Mouse (Mus musculus) midbrain, embryonic 10.5 days (tissue): ENCODE data around the gene Slc35g3. TPM values are rescaled to one million over a fixed set of nuclear protein-coding genes. Genes with fewer than 3 reads are reported as not detected.

Source experiments
- DNase-seq: peaks from one replicate; pipeline ENCODE4 v3.0.0-alpha.2; 2017; ENCODE audit warnings: low spot score
- H3K27ac ChIP-seq: fragments of 300-500 bp; sonication (generic); replicated peaks from 2 replicates; pipeline ENCODE4 v1.5.1; 2016; ENCODE audit warnings: mild to moderate bottlenecking
- H3K27me3 ChIP-seq: fragments of 300-500 bp; sonication (generic); 2 replicates; pipeline ENCODE4 v1.6.1; 2016; ENCODE audit warnings: low read depth, mild to moderate bottlenecking; ENCODE audit not compliant: poor library complexity, severe bottlenecking
- H3K36me3 ChIP-seq: fragments of 300-500 bp; sonication (generic); 2 replicates; pipeline ENCODE4 v1.6.1; 2016; ENCODE audit warnings: mild to moderate bottlenecking, moderate library complexity
- H3K4me1 ChIP-seq: fragments of 300-500 bp; sonication (generic); 2 replicates; pipeline ENCODE4 v1.6.1; 2016
- H3K4me3 ChIP-seq: fragments of 300-500 bp; sonication (generic); 2 replicates; pipeline ENCODE4 v1.5.1; 2016; ENCODE audit warnings: mild to moderate bottlenecking, moderate library complexity
- H3K9me3 ChIP-seq: fragments of 300-500 bp; sonication (generic); replicated peaks from 2 replicates; pipeline ENCODE4 v1.6.1; 2016; ENCODE audit warnings: mild to moderate bottlenecking
- WGBS: fragments of 180-500 bp; shearing (Covaris S2); methylation state at CpG from one replicate; pipeline ENCODE4 v1.1.7; 2016; 5-methylcytosine and 5-hydroxymethylcytosine counted together
- polyA plus RNA-seq: library from polyadenylated mRNA; unstranded; fragments of >200 nt; fragmentation: Nextera tagmentation; extraction: Ambion mirVana; gene quantifications from 2 replicates; pipeline ENCODE4 v1.2.1, GENCODE M21; 2016

The Slc35g3 gene
- polyA plus RNA-seq, 1 experiment from 2014 or later = not detected

- Histone ChIP-seq H3K9me3 (no peaks in the 10 kb centered on the region), H3K27me3 (no peaks in the 10 kb centered on the region), H3K4me3 (no peak overlapping the region), H3K27ac (no peak overlapping the region), H3K4me1 (peaks cover 5% of the 10 kb centered on the region), H3K36me3 (no peaks in the 10 kb centered on the region)
- 53% methylated on average over 2 of the region's 2 CpGs for WGBS
- no peak for DNase-seq
These were observed 38.7 kb downstream of the Slc35g3 start for GRCm38 (mm10) chr11:69723074-69723473.

GRCm38 (mm10) chr11:69720852-69721251, 40.9 kb downstream of the Slc35g3 start:
- H3K27ac ChIP-seq = no peak overlapping the region
- H3K4me1 ChIP-seq = peaks cover 9% of the 10 kb centered on the region
- WGBS = 87% methylated on average over 6 of the region's 6 CpGs
- no peak overlapping the region for H3K4me3 ChIP-seq
- H3K27me3 ChIP-seq = no peaks in the 10 kb centered on the region
- no peaks in the 10 kb centered on the region for H3K36me3 ChIP-seq
- H3K9me3 ChIP-seq = no peaks in the 10 kb centered on the region
- DNase-seq = no peak

GRCm38 (mm10) chr11:69719423-69719822, 42.3 kb downstream of the Slc35g3 start:
- Histone ChIP-seq H3K4me1 (peaks cover 18% of the 10 kb centered on the region), H3K27me3 (no peaks in the 10 kb centered on the region), H3K27ac (no peak overlapping the region), H3K4me3 (no peak overlapping the region), H3K9me3 (no peaks in the 10 kb centered on the region), H3K36me3 (no peaks in the 10 kb centered on the region)
- WGBS = 70% methylated on average over 6 of the region's 6 CpGs
- DNase-seq = no peak

GRCm38 (mm10) chr11:69718661-69719060, 43.1 kb downstream of the Slc35g3 start:
- H3K4me3 ChIP-seq = no peak overlapping the region
- no peaks in the 10 kb centered on the region for H3K27me3 ChIP-seq
- DNase-seq = peak; percentile 32
- WGBS = 47% methylated on average over 15 of the region's 15 CpGs
- H3K36me3 ChIP-seq = no peaks in the 10 kb centered on the region
- H3K27ac ChIP-seq = no peak overlapping the region; the same call in 1 of the 2 replicates
- peaks cover 19% of the 10 kb centered on the region for H3K4me1 ChIP-seq
- H3K9me3 ChIP-seq = no peaks in the 10 kb centered on the region

GRCm38 (mm10) chr11:69716953-69717352, 44.8 kb downstream of the Slc35g3 start:
- DNase-seq = no peak
- 64% methylated on average over 4 of the region's 4 CpGs for WGBS
- no peaks in the 10 kb centered on the region for H3K27me3 ChIP-seq
- no peak overlapping the region for H3K4me3 ChIP-seq
- H3K4me1 ChIP-seq = peaks cover 19% of the 10 kb centered on the region
- H3K36me3 ChIP-seq = no peaks in the 10 kb centered on the region
- no peaks in the 10 kb centered on the region for H3K9me3 ChIP-seq
- H3K27ac ChIP-seq = no peak overlapping the region

- H3K36me3 ChIP-seq = no peaks in the 10 kb centered on the region
- WGBS = 39% methylated on average over 5 of the region's 5 CpGs
- DNase-seq = no peak
- no peaks in the 10 kb centered on the region for H3K27me3 ChIP-seq
- H3K27ac ChIP-seq = no peak overlapping the region
- no peaks in the 10 kb centered on the region for H3K9me3 ChIP-seq
- H3K4me3 ChIP-seq = no peak overlapping the region
- H3K4me1 ChIP-seq = peaks cover 19% of the 10 kb centered on the region
These were observed 45.8 kb downstream of the Slc35g3 start for GRCm38 (mm10) chr11:69715929-69716328.

GRCm38 (mm10) chr11:69715482-69715881, 46.3 kb downstream of the Slc35g3 start:
- H3K27ac ChIP-seq = no peak overlapping the region
- H3K27me3 ChIP-seq = no peaks in the 10 kb centered on the region
- H3K36me3 ChIP-seq = no peaks in the 10 kb centered on the region
- H3K4me3 ChIP-seq = no peak overlapping the region
- no peaks in the 10 kb centered on the region for H3K9me3 ChIP-seq
- DNase-seq = no peak
- peaks cover 19% of the 10 kb centered on the region for H3K4me1 ChIP-seq
- WGBS = 58% methylated on average over 9 of the region's 9 CpGs

GRCm38 (mm10) chr11:69714636-69715329, 47.0 kb downstream of the Slc35g3 start:
- Histone ChIP-seq H3K27me3 (no peaks in the 10 kb centered on the region), H3K36me3 (no peaks in the 10 kb centered on the region), H3K4me1 (peaks cover 23% of the 10 kb centered on the region), H3K9me3 (no peaks in the 10 kb centered on the region), H3K27ac (no peak overlapping the region), H3K4me3 (0 out of 2 replicates have a peak overlapping the region, but pooled peaks have one; percentile 3)
- DNase-seq = no peak
- WGBS = 75% methylated on average over 18 of the region's 18 CpGs

GRCm38 (mm10) chr11:69712954-69713672, 48.7 kb downstream of the Slc35g3 start:
- WGBS = 84% methylated on average over 20 of the region's 20 CpGs

GRCm38 (mm10) chr11:69711082-69711481, 50.7 kb downstream of the Slc35g3 start:
- 80% methylated on average over 2 of the region's 2 CpGs for WGBS
- no peaks in the 10 kb centered on the region for H3K9me3 ChIP-seq
- no peak overlapping the region for H3K4me3 ChIP-seq
- H3K36me3 ChIP-seq = no peaks in the 10 kb centered on the region
- H3K4me1 ChIP-seq = peaks cover 21% of the 10 kb centered on the region
- DNase-seq = no peak
- no peak overlapping the region for H3K27ac ChIP-seq
- H3K27me3 ChIP-seq = no peaks in the 10 kb centered on the region

More at GRCm38 (mm10) chr11:69712954-69713672, 48.7 kb downstream of the Slc35g3 start:
- no peaks in the 10 kb centered on the region for H3K36me3 ChIP-seq
- H3K27me3 ChIP-seq = no peaks in the 10 kb centered on the region
- no peak for DNase-seq
- H3K4me1 ChIP-seq = peaks cover 23% of the 10 kb centered on the region
- no peak overlapping the region for H3K27ac ChIP-seq
- no peaks in the 10 kb centered on the region for H3K9me3 ChIP-seq
- H3K4me3 ChIP-seq = no peak overlapping the region

- H3K27ac ChIP-seq = no peak overlapping the region
- no peak overlapping the region for H3K4me3 ChIP-seq
- DNase-seq = no peak
- no peaks in the 10 kb centered on the region for H3K27me3 ChIP-seq
- H3K4me1 ChIP-seq = peaks cover 15% of the 10 kb centered on the region
- no peaks in the 10 kb centered on the region for H3K36me3 ChIP-seq
- whole genome bisulfite sequencing = 80% methylated on average over 3 of the region's 3 CpGs
- no peaks in the 10 kb centered on the region for H3K9me3 ChIP-seq
These were observed 51.3 kb downstream of the Slc35g3 start for GRCm38 (mm10) chr11:69710470-69710869.
